Comparison of ENCODE assay signal across 25 mouse cellular contexts in the genomic region with DNA sequence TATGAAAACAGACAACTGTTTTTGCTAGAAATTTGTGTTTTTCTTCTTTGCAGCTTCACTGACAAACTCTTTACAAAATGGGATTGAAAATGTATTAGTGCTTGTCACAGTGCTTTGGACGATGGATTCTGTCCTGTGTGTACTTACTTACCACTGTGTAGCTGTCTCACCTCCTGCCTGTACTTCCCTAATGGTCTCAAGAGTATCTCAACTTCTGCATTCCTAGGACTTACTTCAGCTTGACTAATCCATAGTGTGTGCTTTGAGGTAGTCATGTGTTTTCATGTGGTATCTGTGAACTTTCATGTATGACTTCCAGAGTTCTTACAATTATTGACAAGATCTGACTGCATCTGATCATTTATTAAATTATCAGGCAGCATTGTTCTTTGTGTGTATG. TPM values are rescaled to one million over a fixed set of nuclear protein-coding genes. Genes with fewer than 3 reads are reported as not detected.
DNase-seq lines count a peak whose midpoint lies in the region; ATAC-seq and TF ChIP-seq lines count a peak whose summit lies in the region.
"Had no signal": no experiment of that assay in that cellular context is flagged by ENCODE, and none has a peak within 500 bp of the region (broad histone marks: within the 10 kb centered on the region; RNA-seq: fewer than 3 reads in every experiment).

No protein-coding gene starts in this region.

- H3K27me3 ChIP-seq in G1E (ENCODE audit: insufficient read depth, low read length) = no peaks in the 10 kb centered on the region
- no peaks in the 10 kb centered on the region for H3K27me3 ChIP-seq in intestine, embryonic 16.5 days (replicated peaks; ENCODE audit: control insufficient read depth, insufficient read depth, low read length)
- no peaks in the 10 kb centered on the region for H3K27me3 ChIP-seq in forebrain, postnatal 0 days (ENCODE audit: insufficient read depth, low read length)
- H3K27me3 ChIP-seq: embryonic facial prominence, embryonic 15.5 days; heart, embryonic 13.5 days; hindbrain, embryonic 13.5 days; midbrain, embryonic 12.5 days; neural tube, embryonic 12.5 days; stomach, embryonic 15.5 days had no signal

- H3K4me3 ChIP-seq in G1E (ENCODE audit: low read depth, low read length) = no peak overlapping the region
- no peak overlapping the region for H3K4me3 ChIP-seq in intestine, embryonic 16.5 days (ENCODE audit: low read length)
- H3K4me3 ChIP-seq in forebrain, postnatal 0 days (ENCODE audit: low read depth, low read length) = no peak overlapping the region
- H3K4me3 ChIP-seq: embryonic facial prominence, embryonic 15.5 days; heart, embryonic 13.5 days; hindbrain, embryonic 13.5 days; limb, embryonic 10.5 days; midbrain, embryonic 12.5 days; neural tube, embryonic 12.5 days; stomach, embryonic 15.5 days had no signal

- H3K4me2 ChIP-seq in intestine, embryonic 16.5 days (ENCODE audit: low read depth, low read length) = no peak overlapping the region
- H3K4me2 ChIP-seq in forebrain, postnatal 0 days (ENCODE audit: low read depth) = no peak overlapping the region
- H3K4me2 ChIP-seq: embryonic facial prominence, embryonic 15.5 days; heart, embryonic 13.5 days; hindbrain, embryonic 13.5 days; lung, embryonic 14.5 days; midbrain, embryonic 12.5 days; neural tube, embryonic 12.5 days; stomach, embryonic 15.5 days had no signal

- no peaks in the 10 kb centered on the region for H3K9me3 ChIP-seq in G1E (replicated peaks)
- H3K9me3 ChIP-seq in intestine, embryonic 16.5 days (ENCODE audit: control insufficient read depth, low read length) = no peaks in the 10 kb centered on the region
- H3K9me3 ChIP-seq in forebrain, postnatal 0 days (ENCODE audit: low read length) = no peaks in the 10 kb centered on the region
- H3K9me3 ChIP-seq: embryonic facial prominence, embryonic 15.5 days; heart, embryonic 13.5 days; hindbrain, embryonic 13.5 days; limb, embryonic 10.5 days; midbrain, embryonic 12.5 days; neural tube, embryonic 12.5 days; stomach, embryonic 15.5 days had no signal

- WGBS in intestine, embryonic 16.5 days = 88% methylated on average over 1 of the region's 1 CpGs
- WGBS in forebrain, postnatal 0 days = 77% methylated on average over 1 of the region's 1 CpGs

- DNase-seq in 416B (ENCODE audit: low read depth) = peak; percentile 59
- DNase-seq in G1E (ENCODE audit: low spot score) = no peak
- DNase-seq in forebrain, postnatal 0 days = no peak
- DNase-seq: adrenal gland, adult 8-10 months; cerebellum, adult 8-10 months; gastrocnemius, postnatal 14 days; heart, adult 18-20 months; heart, postnatal 14 days; kidney, adult 18-20 months; liver; lung, embryonic 14.5 days; retina, postnatal 1 day; thymus, postnatal 25 days had no signal

- no peak overlapping the region for H3K9ac ChIP-seq in intestine, embryonic 16.5 days (ENCODE audit: low read depth, low read length)
- no peak overlapping the region for H3K9ac ChIP-seq in forebrain, postnatal 0 days
- H3K9ac ChIP-seq: embryonic facial prominence, embryonic 15.5 days; heart, embryonic 13.5 days; hindbrain, embryonic 13.5 days; lung, embryonic 14.5 days; midbrain, embryonic 12.5 days; neural tube, embryonic 12.5 days; stomach, embryonic 15.5 days had no signal

- H3K36me3 ChIP-seq in G1E (replicated peaks) = no peaks in the 10 kb centered on the region
- no peaks in the 10 kb centered on the region for H3K36me3 ChIP-seq in intestine, embryonic 16.5 days (ENCODE audit: control insufficient read depth, insufficient read depth, low read length)
- no peaks in the 10 kb centered on the region for H3K36me3 ChIP-seq in forebrain, postnatal 0 days (ENCODE audit: insufficient read depth)
- H3K36me3 ChIP-seq: embryonic facial prominence, embryonic 15.5 days; limb, embryonic 10.5 days; midbrain, embryonic 12.5 days; neural tube, embryonic 12.5 days; stomach, embryonic 15.5 days had no signal

- TF ChIP-seq CTCF in G1E (IDR thresholded peaks at IDR 0.05; ENCODE audit: low read depth, low read length) = no peak
- TF ChIP-seq CTCF in forebrain, postnatal 0 days (IDR thresholded peaks at IDR 0.05; ENCODE audit: low read depth) = no peak

- peaks cover 3% of the 10 kb centered on the region; the same call in 1 of the 2 replicates for H3K4me1 ChIP-seq in G1E (ENCODE audit: insufficient read depth, low read depth, low read length)
- H3K4me1 ChIP-seq in intestine, embryonic 16.5 days (ENCODE audit: control insufficient read depth, insufficient read depth, low read length) = no peaks in the 10 kb centered on the region
- H3K4me1 ChIP-seq in forebrain, postnatal 0 days (ENCODE audit: insufficient read depth) = peaks cover 8% of the 10 kb centered on the region
- H3K4me1 ChIP-seq: embryonic facial prominence, embryonic 15.5 days; hindbrain, embryonic 13.5 days; limb, embryonic 10.5 days; midbrain, embryonic 12.5 days; neural tube, embryonic 12.5 days; stomach, embryonic 15.5 days had no signal

- ATAC-seq in G1E (ENCODE audit: extremely low read depth, insufficient number of reproducible peaks, low FRiP score, poor library complexity, severe bottlenecking) = peak; percentile 15; the same call in 1 of the 2 replicates
- ATAC-seq in common myeloid progenitor, adult 5-6 weeks (replicated peaks; ENCODE audit: low read depth, poor library complexity, severe bottlenecking) = peak; percentile 82
- peak; percentile 90; the same call in 1 of the 2 replicates for ATAC-seq in monocyte, adult 5-6 weeks (replicated peaks; ENCODE audit: insufficient number of reproducible peaks, low FRiP score, low TSS enrichment, poor library complexity, severe bottlenecking)
- ATAC-seq in intestine, embryonic 16.5 days = no peak
- no peak for ATAC-seq in forebrain, postnatal 0 days
- ATAC-seq in cerebellum, adult (ENCODE audit: insufficient number of reproducible peaks, low FRiP score, low TSS enrichment) = no peak
- ATAC-seq: forebrain, embryonic 14.5 days had no signal

- no peak overlapping the region for H3K27ac ChIP-seq in intestine, embryonic 16.5 days (ENCODE audit: low read length)
- H3K27ac ChIP-seq in forebrain, postnatal 0 days (ENCODE audit: low read depth, low read length) = no peak overlapping the region
- H3K27ac ChIP-seq: embryonic facial prominence, embryonic 15.5 days; heart, embryonic 13.5 days; hindbrain, embryonic 13.5 days; limb, embryonic 10.5 days; midbrain, embryonic 12.5 days; neural tube, embryonic 12.5 days; stomach, embryonic 15.5 days had no signal

RNA-seq across cellular contexts. Expression of a gene that starts 35.2 kb away (rescaled TPM):
- 65.0 and 65.3 TPM in 2 replicates for total RNA-seq in G1E (2014; fragmentation: Nextera tagmentation)
- 67.9 and 68.9 TPM in 2 replicates for total RNA-seq in G1E (2017)
- 83.0 and 102 TPM in 2 replicates for polyA plus RNA-seq in G1E (2012)
- total RNA-seq in common myeloid progenitor, adult 5-6 weeks (2017) = 84.0 and 96.0 TPM in 2 replicates
- total RNA-seq in monocyte, adult 5-6 weeks (2017) = 151 to 197 TPM (median 169 TPM) in 3 replicates
- 32.3 and 39.5 TPM in 2 replicates for polyA plus RNA-seq in intestine, embryonic 16.5 days (2015; fragmentation: Nextera tagmentation; extraction: Ambion mirVana)
- total RNA-seq in forebrain, postnatal 0 days (2014; rRNA removed) = 388 and 400 TPM in 2 replicates
- 149 and 167 TPM in 2 replicates for polyA plus RNA-seq in forebrain, postnatal 0 days (2015; fragmentation: Nextera tagmentation; extraction: Ambion mirVana)

Comparison
In these comparisons a context has a peak if more than half of its experiments do, and no peak if none do; other contexts are left out.
1. ATAC-seq: peak in G1E (single experiment), common myeloid progenitor, adult 5-6 weeks (single experiment) and monocyte, adult 5-6 weeks (single experiment); none in intestine, embryonic 16.5 days (single experiment), forebrain, postnatal 0 days (single experiment) and cerebellum, adult (single experiment).